Mouse (Mus musculus) CH12.LX (cell line): ENCODE data around the gene Soga1.

Experiments
- CTCF ChIP-seq, 2 experiments: IDR thresholded peaks in 1 of 2; conservative IDR thresholded peaks in 1 of 2; 2 replicates each; pipeline ENCODE4 v1.5.1; 2011 to 2012; ENCODE audit warnings: low read depth in 2 of 2, low read length in 2 of 2, improper control_type of control experiment in 1 of 2, inconsistent platforms in 1 of 2, mild to moderate bottlenecking in 1 of 2, moderate library complexity in 1 of 2
- EP300 ChIP-seq: IDR thresholded peaks from 2 replicates; pipeline ENCODE4 v1.6.1; 2011; ENCODE audit warnings: low read length, improper control_type of control experiment
- MEF2A ChIP-seq: IDR thresholded peaks from 2 replicates; pipeline ENCODE4 v1.6.1; 2014; ENCODE audit warnings: low read depth, mild to moderate bottlenecking, inconsistent platforms, low read length, improper control_type of control experiment, borderline replicate concordance
- MXI1 ChIP-seq: IDR thresholded peaks from 2 replicates; pipeline ENCODE4 v1.6.1; 2011; ENCODE audit warnings: mild to moderate bottlenecking, low read depth, low read length, improper control_type of control experiment
- MYC ChIP-seq: IDR thresholded peaks from 2 replicates; pipeline ENCODE4 v1.6.1; 2011; ENCODE audit warnings: low read depth, mild to moderate bottlenecking, improper control_type of control experiment, low read length
- TCF12 ChIP-seq: IDR thresholded peaks from 2 replicates; pipeline ENCODE4 v1.6.1; 2014; ENCODE audit warnings: low read depth, mild to moderate bottlenecking, inconsistent platforms, low read length, improper control_type of control experiment
- USF1 ChIP-seq: IDR thresholded peaks from 2 replicates; pipeline ENCODE4 v1.6.1; 2014; ENCODE audit warnings: low read depth, mild to moderate bottlenecking, inconsistent platforms, low read length, improper control_type of control experiment

DNA sequence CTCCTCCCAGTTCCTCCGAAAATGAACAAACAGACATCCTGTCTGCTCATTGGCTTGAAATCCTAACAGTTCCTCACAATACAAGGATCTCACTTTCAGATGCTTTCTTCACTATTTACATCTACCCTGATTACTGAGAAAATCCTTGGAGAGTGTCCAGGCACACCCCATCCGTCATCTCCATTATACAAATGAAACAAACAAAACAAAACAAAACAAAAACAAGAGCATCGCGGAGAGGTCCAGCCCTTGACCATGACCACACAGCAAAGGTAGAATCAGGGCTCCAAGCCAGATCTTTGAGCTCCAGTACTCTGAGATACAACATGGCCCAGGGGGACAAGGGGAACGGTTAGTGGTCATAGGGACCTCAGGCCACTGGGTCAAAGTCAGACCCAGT is 4.3 kb downstream of the Soga1 start:
- no peak for TF ChIP-seq CTCF (conservative IDR thresholded peaks at IDR 0.05 in 1 of 2, IDR thresholded peaks at IDR 0.05 in 1 of 2; ENCODE audit: low read depth in 2 of 2, low read length in 2 of 2)
- no peak for TF ChIP-seq MEF2A
- no peak for TF ChIP-seq TCF12
- no peak for TF ChIP-seq EP300
- no peak for TF ChIP-seq USF1
- TF ChIP-seq MYC = no peak
- TF ChIP-seq MXI1 = no peak
